Mouse (Mus musculus) lung, adult 2 months (tissue): ENCODE measurements around the gene Naa80. TPM values are rescaled to one million over a fixed set of nuclear protein-coding genes. Genes with fewer than 3 reads are reported as not detected.

Experiments used
- DNase-seq: peaks from one replicate; pipeline ENCODE4 v3.0.0; 2022
- H3K4me1 ChIP-seq: fragments of 200-500 bp; 2 replicates; pipeline ENCODE4 v1.6.1; 2011; ENCODE audit warnings: low read length; ENCODE audit not compliant: control insufficient read depth, insufficient read depth
- H3K4me3 ChIP-seq: fragments of 200-500 bp; replicated peaks from 2 replicates; pipeline ENCODE3; 2011; ENCODE audit warnings: low read depth, mild to moderate bottlenecking, control low read depth, low read length; ENCODE audit errors: extremely low read depth
- CTCF ChIP-seq: fragments of 200-500 bp; IDR thresholded peaks from 2 replicates; pipeline ENCODE4 v1.5.1; 2011; ENCODE audit warnings: mild to moderate bottlenecking, low read length, control low read depth; ENCODE audit not compliant: insufficient read depth
- POLR2A ChIP-seq: fragments of 200-500 bp; IDR thresholded peaks from 2 replicates; pipeline ENCODE4 v1.6.1; 2011; ENCODE audit warnings: low read depth, mild to moderate bottlenecking, control low read depth, low read length, borderline replicate concordance; ENCODE audit errors: extremely low read depth
- WGBS: fragments of 180-500 bp; shearing (Covaris S2); methylation state at CpG from one replicate; pipeline ENCODE4 v1.1.7; 2018; 5-methylcytosine and 5-hydroxymethylcytosine counted together
- polyA plus RNA-seq: library from polyadenylated mRNA; depleted of rRNA; stranded (reverse); fragments of >200 nt; gene quantifications from 2 replicates; pipeline ENCODE4 v1.2.3, GENCODE M21; 2012

The Naa80 gene
- polyA plus RNA-seq, 1 experiment: 87.8 TPM

DNA sequence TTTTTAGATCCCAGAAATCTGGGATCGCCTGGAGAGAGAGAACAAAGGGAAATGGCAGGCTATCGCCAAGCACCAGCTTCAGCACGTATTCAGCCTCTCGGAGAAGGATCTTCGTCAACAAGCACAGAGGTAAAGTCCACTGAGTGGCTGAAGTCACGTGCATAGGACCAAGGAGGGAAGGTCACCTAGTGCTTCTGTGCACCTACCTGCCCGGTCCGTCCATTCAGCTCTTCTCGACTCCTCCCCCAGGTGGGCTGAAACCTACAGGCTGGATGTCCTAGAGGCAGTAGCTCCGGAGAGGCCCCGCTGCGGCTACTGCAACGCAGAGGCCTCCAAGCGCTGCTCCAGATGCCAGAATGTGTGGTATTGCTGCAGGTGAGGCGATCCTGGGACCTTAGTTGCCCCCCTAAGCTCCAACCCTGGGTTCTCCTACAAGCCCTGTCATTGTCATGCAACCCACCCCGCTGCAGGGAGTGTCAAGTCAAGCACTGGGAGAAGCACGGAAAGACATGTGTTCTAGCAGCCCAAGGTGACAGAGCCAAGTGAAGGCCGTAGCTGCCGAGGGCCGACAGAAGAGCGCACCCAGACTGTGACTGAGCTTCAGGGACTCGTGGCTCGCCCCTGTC lies 28.1 kb upstream of the Naa80 start:
- 55% methylated on average over 23 of the region's 23 CpGs for WGBS
- peaks cover 19% of the 10 kb centered on the region for H3K4me1 ChIP-seq
- TF ChIP-seq POLR2A: no peak
- TF ChIP-seq CTCF: no peak
- H3K4me3 ChIP-seq: no peak overlapping the region
- DNase-seq: no peak

DNA sequence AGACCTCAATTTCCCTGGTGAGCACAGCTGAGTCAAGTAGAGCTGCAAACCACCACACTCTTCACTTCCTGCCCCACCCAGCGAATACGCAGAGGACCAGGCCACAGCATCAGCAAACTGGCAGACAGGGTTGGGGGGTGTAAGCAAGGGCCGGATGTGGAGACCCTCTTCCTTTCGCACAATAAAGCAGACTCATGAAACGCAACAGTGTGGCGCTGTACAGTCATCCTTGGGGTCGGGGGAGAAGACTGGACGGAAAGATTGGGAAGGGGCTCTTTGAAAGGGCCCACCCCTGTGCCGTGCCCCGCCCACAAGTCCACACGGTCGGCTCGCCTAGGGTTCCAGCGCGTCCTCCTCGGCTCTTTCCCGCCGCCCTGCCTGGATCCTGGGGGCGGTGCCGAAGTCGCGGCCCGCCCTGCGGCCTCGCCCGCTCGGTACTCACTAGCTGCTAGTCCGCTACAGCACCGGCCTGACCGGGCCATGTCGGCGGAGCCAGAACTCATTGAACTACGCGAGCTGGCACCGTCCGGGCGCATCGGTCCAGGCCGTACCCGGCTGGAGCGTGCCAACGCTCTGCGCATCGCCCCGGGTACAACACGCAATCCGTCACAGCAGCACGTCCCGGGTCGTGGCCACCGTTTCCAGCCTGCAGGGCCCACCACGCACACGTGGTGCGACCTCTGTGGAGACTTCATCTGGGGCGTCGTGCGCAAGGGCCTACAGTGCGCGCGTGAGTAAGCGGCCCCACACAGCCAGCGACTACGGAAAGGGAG lies 27.4 kb upstream of the Naa80 start, which contains the start of gene Rassf1:
Gene Rassf1, plus strand, starts transcription at position 439 of the 773 bp plus-strand sequence.
- DNase-seq: peak; percentile 68
- H3K4me1 ChIP-seq: peaks cover 19% of the 10 kb centered on the region
- TF ChIP-seq CTCF (no peak), POLR2A (peak; percentile 42; the same call in 1 of the 2 replicates)
- peak within 1 kb of the TSS; percentile 61 for H3K4me3 ChIP-seq
- 3% methylated on average over 63 of the region's 63 CpGs for WGBS

DNA sequence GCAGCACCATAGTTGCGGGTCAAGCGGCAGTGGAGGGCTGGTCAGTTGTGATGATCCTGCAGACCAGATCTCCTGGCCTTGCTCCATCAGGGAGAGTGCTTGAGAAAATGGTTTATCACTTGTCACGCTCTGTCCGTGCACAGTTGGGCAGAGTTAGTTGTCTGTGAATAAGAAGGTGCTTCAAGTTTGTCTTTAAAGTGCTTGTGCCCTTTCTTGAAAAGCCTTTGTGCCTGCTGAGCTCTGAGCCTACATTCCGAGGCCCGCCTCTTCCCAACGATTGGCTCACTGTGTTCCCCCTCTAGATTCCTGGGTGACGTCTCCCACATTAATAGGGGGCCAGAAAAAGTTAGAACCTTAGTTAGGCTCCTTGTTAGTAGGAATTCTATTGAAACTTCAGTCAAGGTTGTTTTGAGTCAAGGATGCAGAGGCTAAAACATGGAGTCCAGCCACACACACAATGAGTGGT lies 26.8 kb upstream of the Naa80 start:
- Histone ChIP-seq H3K4me3 (peak overlapping the region; percentile 61), H3K4me1 (peaks cover 19% of the 10 kb centered on the region)
- DNase-seq: no peak
- no peak for TF ChIP-seq CTCF
- no peak for TF ChIP-seq POLR2A
- WGBS: 23% methylated on average over 8 of the region's 8 CpGs

DNA sequence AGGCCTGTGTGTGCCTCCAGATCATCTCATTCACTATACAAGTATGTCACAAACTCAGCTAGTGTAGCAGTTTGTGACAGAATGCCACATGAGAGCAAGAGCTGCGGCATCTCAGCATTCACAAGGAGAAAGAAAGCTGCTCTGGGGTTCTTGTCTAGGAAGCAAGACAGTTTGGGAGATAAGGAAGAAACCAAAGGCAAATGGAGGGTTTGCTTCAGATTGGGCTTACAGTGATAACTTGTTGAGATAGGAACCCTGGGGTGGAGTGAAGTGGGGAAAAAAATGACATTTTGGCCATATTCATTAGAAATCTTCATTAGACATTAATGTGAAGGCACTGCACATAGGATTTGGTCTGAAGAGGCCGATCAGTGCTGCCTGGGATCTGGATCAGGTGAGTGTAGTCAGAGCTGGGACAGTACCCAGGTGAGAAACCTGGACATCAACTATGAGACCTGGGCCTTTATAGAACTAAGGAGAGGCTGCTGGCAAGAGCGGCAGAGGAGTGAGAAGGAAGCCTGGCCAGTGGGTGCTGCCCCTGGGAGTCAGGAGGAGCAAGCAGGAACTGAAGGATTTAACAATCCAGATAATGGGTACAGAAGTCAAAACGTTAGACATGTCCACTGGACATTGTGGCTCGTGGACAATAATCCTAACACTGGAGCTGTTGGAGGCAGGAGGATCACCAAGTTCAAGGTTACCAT lies 25.8 kb upstream of the Naa80 start:
- Histone ChIP-seq H3K4me1 (peaks cover 19% of the 10 kb centered on the region), H3K4me3 (no peak overlapping the region)
- WGBS: 82% methylated on average over 5 of the region's 5 CpGs
- no peak for DNase-seq
- TF ChIP-seq CTCF (no peak), POLR2A (no peak)

- DNase-seq: peak; percentile 53
- 7% methylated on average over 37 of the region's 37 CpGs for WGBS
- Histone ChIP-seq H3K4me3 (peak overlapping the region; percentile 54), H3K4me1 (peaks cover 19% of the 10 kb centered on the region)
- TF ChIP-seq POLR2A: no peak
- no peak for TF ChIP-seq CTCF
Observed at GRCm38 (mm10) chr9:107553541-107554318, 25.0 kb upstream of the Naa80 start.

GRCm38 (mm10) chr9:107554319-107554825 lies 24.3 kb upstream of the Naa80 start:
- under 1% methylated on average over 53 of the region's 53 CpGs for WGBS
- Histone ChIP-seq H3K4me1 (peaks cover 19% of the 10 kb centered on the region), H3K4me3 (peak overlapping the region; percentile 94)
- DNase-seq: peak; percentile 91
- peak; percentile 86 for TF ChIP-seq POLR2A
- no peak for TF ChIP-seq CTCF

- H3K4me3 ChIP-seq: peak overlapping the region; percentile 94
- peaks cover 19% of the 10 kb centered on the region for H3K4me1 ChIP-seq
- TF ChIP-seq CTCF (no peak), POLR2A (peak; percentile 80; the same call in 1 of the 2 replicates)
- DNase-seq: peak; percentile 73
- under 1% methylated on average over 23 of the region's 23 CpGs for WGBS
Observed at GRCm38 (mm10) chr9:107555031-107555457, 23.6 kb upstream of the Naa80 start.

- DNase-seq: no peak
- WGBS: 15% methylated on average over 2 of the region's 2 CpGs
- H3K4me1 ChIP-seq: peaks cover 16% of the 10 kb centered on the region
- peak overlapping the region; percentile 94 for H3K4me3 ChIP-seq
- TF ChIP-seq POLR2A (no peak), CTCF (no peak)
Observed at GRCm38 (mm10) chr9:107555701-107556100, 23.0 kb upstream of the Naa80 start.
